Mouse (Mus musculus): ENCODE results near the gene 9230110F15Rik. TPM values are rescaled to one million over a fixed set of nuclear protein-coding genes. Genes with fewer than 3 reads are reported as not detected.
"Not testable (repeated sequence)": the region's sequence is repeated elsewhere in the genome, so short reads cannot be mapped to it uniquely, and the experiment has no call there.

9230110F15Rik gene
- not detected in 2 replicates for polyA plus RNA-seq (2016; fragmentation: Nextera tagmentation; extraction: Ambion mirVana)

GRCm38 (mm10) chr9:35844050-35844449 is at the start of gene 9230110F15Rik:
Gene 9230110F15Rik (minus strand): TSS chr9:35844150.
- Histone ChIP-seq H3K9me3 (peaks cover 7% of the 10 kb centered on the region; the same call in 1 of the 2 replicates), H3K4me3 (replicated peaks) (no peak within 1 kb of the TSS), H3K27me3 (no peaks in the 10 kb centered on the region), H3K4me2 (no peak within 1 kb of the TSS), H3K36me3 (replicated peaks) (no peaks in the 10 kb centered on the region), H3K4me1 (no peaks in the 10 kb centered on the region), H3K27ac (no peak within 1 kb of the TSS), H3K9ac (no peak within 1 kb of the TSS)
- 81% methylated on average over 1 of the region's 1 CpGs for WGBS
- ATAC-seq (ENCODE audit: low FRiP score) = no peak

DNA sequence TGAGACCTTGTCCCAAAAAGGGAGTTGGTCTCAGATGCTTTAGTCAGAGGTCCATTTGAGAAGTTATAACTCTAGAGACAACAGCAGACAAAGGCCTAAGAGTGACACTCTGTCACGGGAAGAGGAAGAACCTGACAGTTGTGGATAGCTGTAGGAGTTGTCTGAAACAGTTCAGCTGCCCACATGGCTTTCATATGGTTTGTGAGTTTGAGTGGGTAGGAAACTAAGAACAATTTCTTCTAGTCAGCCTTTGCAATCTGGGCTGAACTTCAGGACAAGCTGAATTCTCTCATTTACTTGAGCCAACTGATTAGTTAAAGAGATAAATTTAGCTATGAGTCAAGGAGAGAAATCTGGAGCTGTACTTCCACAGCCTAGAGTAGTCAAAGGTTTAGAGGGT is 49.2 kb upstream of the 9230110F15Rik start:
- not testable (repeated sequence) for H3K4me1 ChIP-seq; H3K36me3 ChIP-seq (replicated peaks); H3K9me3 ChIP-seq; H3K9ac ChIP-seq; H3K27ac ChIP-seq; ATAC-seq (ENCODE audit: low FRiP score); H3K4me3 ChIP-seq (replicated peaks); H3K4me2 ChIP-seq; H3K27me3 ChIP-seq
- WGBS = 82% methylated on average over 1 of the region's 1 CpGs

DNA sequence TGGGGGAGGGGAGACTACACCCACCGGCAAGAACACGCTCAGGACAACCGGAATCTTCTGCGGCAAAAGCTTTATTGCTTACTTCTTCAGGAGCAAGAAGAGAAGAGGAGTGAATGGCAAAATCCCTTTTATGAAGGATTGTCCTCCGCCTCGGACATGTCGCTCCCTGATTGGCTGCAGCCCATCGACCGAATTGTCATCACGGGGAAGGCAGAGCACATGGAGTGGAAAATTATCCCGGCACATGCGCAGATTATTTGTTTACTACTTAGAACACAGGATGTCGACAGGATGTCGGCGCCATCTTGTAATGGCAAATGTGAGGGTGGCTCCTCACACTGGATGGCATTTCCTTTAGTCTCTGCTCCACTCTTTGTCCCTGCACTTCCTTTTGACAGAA is 26.1 kb downstream of the 9230110F15Rik start:
- H3K4me1 ChIP-seq; H3K27ac ChIP-seq; H3K36me3 ChIP-seq (replicated peaks); H3K4me3 ChIP-seq (replicated peaks); H3K27me3 ChIP-seq; H3K9ac ChIP-seq; H3K4me2 ChIP-seq; ATAC-seq (ENCODE audit: low FRiP score): not testable (repeated sequence)
- H3K9me3 ChIP-seq = peaks cover 17% of the 10 kb centered on the region; the same call in 1 of the 2 replicates
- WGBS = 95% methylated on average over 15 of the region's 15 CpGs

DNA sequence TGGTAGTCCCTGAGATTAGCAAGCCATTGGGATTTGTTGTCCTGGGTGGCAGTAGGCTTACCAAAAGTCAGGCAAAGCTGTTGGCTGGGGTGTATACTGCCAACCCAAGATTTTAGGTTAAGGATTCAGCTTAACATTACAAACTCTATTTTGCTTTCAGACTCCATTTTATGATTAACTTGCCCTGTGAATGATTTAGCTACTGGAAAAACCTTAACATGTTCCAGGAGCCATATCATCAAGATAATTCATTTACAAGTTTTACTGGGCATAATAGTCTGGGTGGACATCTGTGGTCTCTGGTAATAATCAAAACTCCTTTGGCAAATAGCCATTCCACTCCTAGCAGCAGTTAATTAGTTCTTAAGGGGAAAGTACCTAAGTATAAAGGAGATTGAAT is 45.8 kb downstream of the 9230110F15Rik start:
- Histone ChIP-seq H3K9ac (no peak overlapping the region), H3K4me3 (replicated peaks) (no peak overlapping the region), H3K4me1 (no peaks in the 10 kb centered on the region), H3K36me3 (replicated peaks) (no peaks in the 10 kb centered on the region), H3K9me3 (peaks cover 22% of the 10 kb centered on the region), H3K27me3 (no peaks in the 10 kb centered on the region), H3K4me2 (no peak overlapping the region), H3K27ac (no peak overlapping the region)
- no peak for ATAC-seq (ENCODE audit: low FRiP score)

GRCm38 (mm10) chr9:35790001-35790400 is 53.9 kb downstream of the 9230110F15Rik start, which contains the start of the genes Gm27235 and D730048I06Rik:
Gene Gm27235 (minus strand): TSS chr9:35790101.
Gene D730048I06Rik (minus strand): TSS chr9:35790112.
- ATAC-seq (ENCODE audit: low FRiP score) = no peak
- Histone ChIP-seq H3K27me3 (no peaks in the 10 kb centered on the region), H3K9ac (no peak within 1 kb of the TSS), H3K9me3 (peaks cover 10% of the 10 kb centered on the region; the same call in 1 of the 2 replicates), H3K4me3 (replicated peaks) (no peak within 1 kb of the TSS), H3K4me2 (no peak within 1 kb of the TSS), H3K36me3 (replicated peaks) (no peaks in the 10 kb centered on the region), H3K27ac (no peak within 1 kb of the TSS), H3K4me1 (no peaks in the 10 kb centered on the region)
- 91% methylated on average over 3 of the region's 3 CpGs for WGBS

Other genes starting within 250 kb of the 9230110F15Rik start
- gene Pate4, start 232.2 kb downstream of the 9230110F15Rik start, polyA plus RNA-seq (2016; fragmentation: Nextera tagmentation; extraction: Ambion mirVana) = not detected in 2 replicates
- 0.19 TPM in 1 of 2 replicates, not detected in the other for gene Pate3, start 195.9 kb downstream of the 9230110F15Rik start, polyA plus RNA-seq (2016; fragmentation: Nextera tagmentation; extraction: Ambion mirVana)
- gene Pate1, start 156.8 kb downstream of the 9230110F15Rik start, polyA plus RNA-seq (2016; fragmentation: Nextera tagmentation; extraction: Ambion mirVana) = not detected in 2 replicates
- not detected in 2 replicates for gene Gm17677, start 103.1 kb downstream of the 9230110F15Rik start, polyA plus RNA-seq (2016; fragmentation: Nextera tagmentation; extraction: Ambion mirVana)
- not detected in 2 replicates for gene Gm17727, start 66.0 kb downstream of the 9230110F15Rik start, polyA plus RNA-seq (2016; fragmentation: Nextera tagmentation; extraction: Ambion mirVana)
- not detected in 2 replicates for gene Gm27235, start 54.0 kb downstream of the 9230110F15Rik start, polyA plus RNA-seq (2016; fragmentation: Nextera tagmentation; extraction: Ambion mirVana)
- gene D730048I06Rik, start 54.0 kb downstream of the 9230110F15Rik start, polyA plus RNA-seq (2016; fragmentation: Nextera tagmentation; extraction: Ambion mirVana) = not detected in 2 replicates
- not detected in 2 replicates for gene 9230113P08Rik, start 64.3 kb upstream of the 9230110F15Rik start, polyA plus RNA-seq (2016; fragmentation: Nextera tagmentation; extraction: Ambion mirVana)

Measured in forebrain, embryonic 12.5 days (tissue).